Mouse (Mus musculus): ENCODE measurements at regions not wholly inside any gene's neighbourhood (a gene's known extent, or its start where the extent isn't known, plus 50 kb on each side); places are given as distances from the start of the nearest gene placed in this dataset.

- 45% methylated on average over 3 of the region's 3 CpGs for WGBS
These were observed 52.6 kb upstream of the Tmtc2 start for GRCm38 (mm10) chr10:105626842-105627241.

GRCm38 (mm10) chr10:105625324-105625950 lies 51.2 kb upstream of the Tmtc2 start:
- Histone ChIP-seq H3K36me3 (ENCODE audit: control insufficient read depth, insufficient read depth, low read length) (no peaks in the 10 kb centered on the region), H3K79me2 (replicated peaks; ENCODE audit: control insufficient read depth, insufficient read depth, low read length) (no peaks in the 10 kb centered on the region), H3K4me3 (no peak overlapping the region), H3K27ac (no peak overlapping the region), H3K27me3 (ENCODE audit: control insufficient read depth, insufficient read depth, low read length) (no peaks in the 10 kb centered on the region), H3K9ac (ENCODE audit: low read depth, low read length) (no peak overlapping the region), H3K4me1 (ENCODE audit: control insufficient read depth, insufficient read depth, low read length) (no peaks in the 10 kb centered on the region)
- TF ChIP-seq POLR2A (IDR thresholded peaks at IDR 0.05; ENCODE audit: insufficient read depth, low read depth, low read length) (no peak), EP300 (IDR thresholded peaks at IDR 0.05; ENCODE audit: insufficient read depth, low read depth, low read length) (no peak), CTCF (IDR thresholded peaks at IDR 0.05) (no peak)
- intact Hi-C loops (cut with DNase I) = no loop called here
- WGBS = 90% methylated on average over 8 of the region's 8 CpGs
- no peak for DNase-seq

More at GRCm38 (mm10) chr10:105626842-105627241, 52.6 kb upstream of the Tmtc2 start:
- no peak overlapping the region for H3K27ac ChIP-seq
- no peaks in the 10 kb centered on the region for H3K27me3 ChIP-seq (ENCODE audit: control insufficient read depth, insufficient read depth, low read length)
- H3K4me3 ChIP-seq = no peak overlapping the region
- no peaks in the 10 kb centered on the region; the same call in 1 of the 2 replicates for H3K4me1 ChIP-seq (ENCODE audit: control insufficient read depth, insufficient read depth, low read length)
- no peaks in the 10 kb centered on the region for H3K79me2 ChIP-seq (replicated peaks; ENCODE audit: control insufficient read depth, insufficient read depth, low read length)
- H3K36me3 ChIP-seq (ENCODE audit: control insufficient read depth, insufficient read depth, low read length) = no peaks in the 10 kb centered on the region
- no peak for TF ChIP-seq EP300 (IDR thresholded peaks at IDR 0.05; ENCODE audit: insufficient read depth, low read depth, low read length)
- TF ChIP-seq CTCF (IDR thresholded peaks at IDR 0.05) = no peak
- no peak for DNase-seq
- intact Hi-C loops (cut with DNase I) = no loop called here
- no peak overlapping the region for H3K9ac ChIP-seq (ENCODE audit: low read depth, low read length)
